Mouse (Mus musculus) midbrain, postnatal 0 days (tissue): ENCODE measurements around the gene Naa38. TPM values are rescaled to one million over a fixed set of nuclear protein-coding genes. Genes with fewer than 3 reads are reported as not detected.

Source experiments
- ATAC-seq: fragments of 200-750 bp; cut with Nextera tagmentation; 2 replicates; pipeline ENCODE4 v1.8.0; 2017; ENCODE audit warnings: moderate number of reproducible peaks, mild to moderate bottlenecking, moderate TSS enrichment, moderate library complexity; ENCODE audit not compliant: low FRiP score
- DNase-seq: peaks from one replicate; pipeline ENCODE4 v3.0.0-alpha.2; 2015; ENCODE audit warnings: low spot score
- H3K27ac ChIP-seq: fragments of 300-500 bp; sonication (generic); 2 replicates; pipeline ENCODE4 v1.5.1; 2014; ENCODE audit warnings: low read depth, mild to moderate bottlenecking, low read length, mixed read lengths
- H3K27me3 ChIP-seq: fragments of 300-500 bp; sonication (generic); 2 replicates; pipeline ENCODE4 v1.6.1; 2014; ENCODE audit warnings: low read length, control low read depth, mixed read lengths; ENCODE audit not compliant: insufficient read depth
- H3K36me3 ChIP-seq: fragments of 300-500 bp; sonication (generic); 2 replicates; pipeline ENCODE4 v1.6.1; 2014; ENCODE audit warnings: low read length, control low read depth, mixed read lengths; ENCODE audit not compliant: insufficient read depth
- H3K4me1 ChIP-seq: fragments of 300-500 bp; sonication (generic); 2 replicates; pipeline ENCODE4 v1.6.1; 2014; ENCODE audit warnings: mild to moderate bottlenecking, control low read depth, antibody characterized with exemption, low read length, mixed read lengths; ENCODE audit not compliant: insufficient read depth
- H3K4me2 ChIP-seq: fragments of 300-500 bp; sonication (generic); 2 replicates; pipeline ENCODE4 v1.6.1; 2014; ENCODE audit warnings: low read depth, mild to moderate bottlenecking, low read length, mixed read lengths; ENCODE audit not compliant: poor library complexity, severe bottlenecking
- H3K4me3 ChIP-seq: fragments of 300-500 bp; sonication (generic); 2 replicates; pipeline ENCODE4 v1.5.1; 2014; ENCODE audit warnings: low read depth, mild to moderate bottlenecking, low read length, moderate library complexity
- H3K9ac ChIP-seq: fragments of 300-500 bp; sonication (generic); replicated peaks from 2 replicates; pipeline ENCODE4 v1.6.1; 2014; ENCODE audit warnings: mild to moderate bottlenecking, low read length, moderate library complexity, mixed read lengths; ENCODE audit not compliant: poor library complexity, severe bottlenecking
- H3K9me3 ChIP-seq: fragments of 300-500 bp; sonication (generic); 2 replicates; pipeline ENCODE4 v1.6.1; 2016; ENCODE audit warnings: low read length, control low read depth
- CTCF ChIP-seq: IDR thresholded peaks from 2 replicates; pipeline ENCODE4 v1.5.1; 2016; ENCODE audit warnings: antibody characterized with exemption, mild to moderate bottlenecking
- WGBS: fragments of 180-500 bp; shearing (Covaris S2); extraction: QIAGEN DNeasy Blood & Tissue Kit; methylation state at CpG from one replicate; pipeline ENCODE4 v1.1.7; 2014; 5-methylcytosine and 5-hydroxymethylcytosine counted together
- polyA plus RNA-seq: library from polyadenylated mRNA; unstranded; fragments of >200 nt; fragmentation: Nextera tagmentation; extraction: Ambion mirVana; gene quantifications from 2 replicates; pipeline ENCODE4 v1.2.1, GENCODE M21; 2015
- total RNA-seq: library from RNA; depleted of rRNA; stranded (reverse); fragments of >200 nt; gene quantifications from 2 replicates; pipeline ENCODE4 v1.2.3, GENCODE M21; 2014

Gene Naa38
- total and polyA plus RNA-seq, 2 experiments from 2014 or later, result 95.9 to 120 TPM

- no peak overlapping the region for H3K9ac ChIP-seq
- 80% methylated on average over 2 of the region's 2 CpGs for WGBS
- H3K36me3 ChIP-seq, result no peaks in the 10 kb centered on the region
- ATAC-seq, result no peak
- H3K4me2 ChIP-seq, result no peak overlapping the region
- DNase-seq, result no peak
- H3K27ac ChIP-seq, result no peak overlapping the region
- TF ChIP-seq CTCF, result no peak
- no peaks in the 10 kb centered on the region; the same call in 1 of the 2 replicates for H3K4me1 ChIP-seq
- peaks cover 17% of the 10 kb centered on the region for H3K27me3 ChIP-seq
- H3K9me3 ChIP-seq, result no peaks in the 10 kb centered on the region
- no peak overlapping the region for H3K4me3 ChIP-seq
Observed at GRCm38 (mm10) chr11:69426246-69426645, 31.0 kb downstream of the Naa38 start.

GRCm38 (mm10) chr11:69428751-69429150 lies 33.5 kb downstream of the Naa38 start:
- H3K36me3 ChIP-seq, result no peaks in the 10 kb centered on the region
- WGBS, result 31% methylated on average over 4 of the region's 4 CpGs

GRCm38 (mm10) chr11:69429313-69429712 lies 34.0 kb downstream of the Naa38 start:
- no peak for TF ChIP-seq CTCF
- Histone ChIP-seq H3K4me3 (no peak overlapping the region), H3K27ac (no peak overlapping the region), H3K4me1 (no peaks in the 10 kb centered on the region), H3K36me3 (no peaks in the 10 kb centered on the region), H3K4me2 (no peak overlapping the region), H3K9ac (no peak overlapping the region), H3K9me3 (no peaks in the 10 kb centered on the region), H3K27me3 (no peaks in the 10 kb centered on the region)
- 43% methylated on average over 2 of the region's 2 CpGs for WGBS
- no peak for DNase-seq
- ATAC-seq, result no peak

More at GRCm38 (mm10) chr11:69428751-69429150, 33.5 kb downstream of the Naa38 start:
- no peaks in the 10 kb centered on the region for H3K9me3 ChIP-seq
- no peak overlapping the region for H3K4me3 ChIP-seq
- H3K9ac ChIP-seq, result no peak overlapping the region
- H3K27ac ChIP-seq, result no peak overlapping the region
- no peak overlapping the region for H3K4me2 ChIP-seq
- H3K4me1 ChIP-seq, result no peaks in the 10 kb centered on the region
- no peak for ATAC-seq
- DNase-seq, result no peak
- TF ChIP-seq CTCF, result no peak
- H3K27me3 ChIP-seq, result no peaks in the 10 kb centered on the region

GRCm38 (mm10) chr11:69430631-69431030 lies 35.3 kb downstream of the Naa38 start:
- DNase-seq, result no peak
- Histone ChIP-seq H3K36me3 (no peaks in the 10 kb centered on the region), H3K4me3 (no peak overlapping the region), H3K9ac (no peak overlapping the region), H3K4me1 (no peaks in the 10 kb centered on the region), H3K27ac (no peak overlapping the region), H3K9me3 (no peaks in the 10 kb centered on the region), H3K4me2 (no peak overlapping the region), H3K27me3 (no peaks in the 10 kb centered on the region)
- 88% methylated on average over 15 of the region's 15 CpGs for WGBS
- TF ChIP-seq CTCF, result no peak
- ATAC-seq, result no peak

GRCm38 (mm10) chr11:69431829-69432639 lies 36.7 kb downstream of the Naa38 start:
- 41% methylated on average over 11 of the region's 11 CpGs for WGBS
- Histone ChIP-seq H3K9ac (no peak overlapping the region), H3K4me1 (no peaks in the 10 kb centered on the region), H3K27me3 (no peaks in the 10 kb centered on the region), H3K36me3 (no peaks in the 10 kb centered on the region), H3K4me2 (no peak overlapping the region), H3K4me3 (no peak overlapping the region), H3K9me3 (no peaks in the 10 kb centered on the region), H3K27ac (no peak overlapping the region)
- ATAC-seq, result peak; percentile 80
- TF ChIP-seq CTCF, result peak; percentile 86
- peak; percentile 95 for DNase-seq

GRCm38 (mm10) chr11:69432640-69432982 lies 37.3 kb downstream of the Naa38 start:
- Histone ChIP-seq H3K4me2 (no peak overlapping the region), H3K4me1 (no peaks in the 10 kb centered on the region), H3K9ac (no peak overlapping the region), H3K4me3 (no peak overlapping the region), H3K27ac (no peak overlapping the region), H3K9me3 (no peaks in the 10 kb centered on the region), H3K36me3 (no peaks in the 10 kb centered on the region), H3K27me3 (no peaks in the 10 kb centered on the region)
- ATAC-seq (no peak), DNase-seq (no peak)
- 69% methylated on average over 11 of the region's 11 CpGs for WGBS
- no peak for TF ChIP-seq CTCF
